Mouse (Mus musculus) intestine, embryonic 15.5 days (tissue): Measurements from ENCODE around the gene Rln3. TPM values are rescaled to one million over a fixed set of nuclear protein-coding genes. Genes with fewer than 3 reads are reported as not detected.

ENCODE experiments used
- ATAC-seq: fragments of 200-750 bp; cut with Nextera tagmentation; 2 replicates; pipeline ENCODE4 v1.8.0; 2017; ENCODE audit warnings: moderate TSS enrichment, moderate library complexity
- H3K27ac ChIP-seq: fragments of 300-500 bp; sonication (generic); 2 replicates; pipeline ENCODE4 v1.5.1; 2015; ENCODE audit warnings: mild to moderate bottlenecking, inconsistent platforms
- H3K27me3 ChIP-seq: fragments of 300-500 bp; sonication (generic); replicated peaks from 2 replicates; pipeline ENCODE4 v1.6.1; 2015; ENCODE audit warnings: inconsistent platforms
- H3K36me3 ChIP-seq: fragments of 300-500 bp; sonication (generic); 2 replicates; pipeline ENCODE4 v1.6.1; 2015; ENCODE audit warnings: inconsistent platforms
- H3K4me1 ChIP-seq: fragments of 300-500 bp; sonication (generic); replicated peaks from 2 replicates; pipeline ENCODE4 v1.6.1; 2015; ENCODE audit warnings: inconsistent platforms
- H3K4me2 ChIP-seq: fragments of 300-500 bp; sonication (generic); replicated peaks from 2 replicates; pipeline ENCODE4 v1.6.1; 2015; ENCODE audit warnings: mild to moderate bottlenecking, inconsistent platforms
- H3K4me3 ChIP-seq: fragments of 300-500 bp; sonication (generic); replicated peaks from 2 replicates; pipeline ENCODE4 v1.5.1; 2015; ENCODE audit warnings: inconsistent platforms
- H3K9ac ChIP-seq: fragments of 300-500 bp; sonication (generic); 2 replicates; pipeline ENCODE4 v1.6.1; 2015; ENCODE audit warnings: inconsistent platforms
- H3K9me3 ChIP-seq: fragments of 300-500 bp; sonication (generic); 2 replicates; pipeline ENCODE4 v1.6.1; 2016; ENCODE audit warnings: inconsistent platforms
- WGBS: fragments of 180-500 bp; shearing (Covaris S2); methylation state at CpG from one replicate; pipeline ENCODE4 v1.1.7; 2015; 5-methylcytosine and 5-hydroxymethylcytosine counted together
- polyA plus RNA-seq: library from polyadenylated mRNA; unstranded; fragments of >200 nt; fragmentation: Nextera tagmentation; extraction: Ambion mirVana; gene quantifications from 2 replicates; pipeline ENCODE4 v1.2.1, GENCODE M21; 2015

Rln3 gene
- polyA plus RNA-seq: 0.28 and 0.31 TPM in 2 replicates

DNA sequence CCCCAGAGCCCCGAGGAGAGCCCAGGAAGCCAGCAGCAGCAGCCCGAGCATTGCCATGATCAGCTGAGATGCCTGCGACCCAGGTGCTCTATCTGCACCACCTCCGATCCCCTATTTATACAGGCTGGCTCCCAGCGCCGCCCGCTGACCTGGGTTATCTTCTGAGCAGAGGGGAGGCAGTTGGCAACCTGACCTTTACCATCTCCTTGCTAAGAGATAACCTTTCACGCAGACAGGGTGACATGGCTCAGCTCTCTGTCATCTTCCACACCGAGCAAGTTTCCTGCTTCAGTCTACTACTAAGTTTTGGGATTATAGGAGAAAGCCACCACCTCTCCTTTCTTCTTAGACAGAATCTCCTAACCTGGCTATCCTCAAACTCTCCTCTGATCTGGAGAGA is at the start of gene Rln3:
Rln3 (minus strand) TSS at position 101 of the 400 bp plus-strand sequence.
- Histone ChIP-seq H3K27me3 (peaks cover 38% of the 10 kb centered on the region), H3K9me3 (no peaks in the 10 kb centered on the region), H3K4me1 (peaks cover 9% of the 10 kb centered on the region; the same call in 1 of the 2 replicates), H3K27ac (no peak within 1 kb of the TSS), H3K4me3 (no peak within 1 kb of the TSS; the same call in 1 of the 2 replicates), H3K9ac (no peak within 1 kb of the TSS), H3K4me2 (peak within 1 kb of the TSS; percentile 44), H3K36me3 (no peaks in the 10 kb centered on the region)
- WGBS: 8% methylated on average over 9 of the region's 9 CpGs
- ATAC-seq: no peak

DNA sequence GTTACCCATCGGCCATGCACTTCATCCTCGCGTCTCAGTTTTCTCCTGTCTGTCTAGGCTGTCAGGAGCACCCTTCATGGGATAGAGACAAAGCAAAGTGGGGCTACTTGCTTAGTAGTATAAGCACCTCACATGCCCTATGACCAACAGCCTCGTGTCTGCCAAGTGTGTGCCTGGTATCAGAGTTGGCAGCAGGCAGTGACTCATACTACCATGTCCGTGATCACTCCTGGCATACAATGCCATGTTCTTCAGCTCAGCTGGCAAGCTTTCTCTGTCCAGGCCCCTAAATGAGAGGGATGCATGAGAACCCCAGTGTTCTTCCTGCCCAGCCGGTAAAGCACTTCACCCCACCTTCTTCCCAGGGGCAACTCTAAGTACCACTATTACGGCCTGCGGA is 45.8 kb upstream of the Rln3 start:
- Histone ChIP-seq H3K27me3 (no peaks in the 10 kb centered on the region), H3K9ac (no peak overlapping the region), H3K4me2 (no peak overlapping the region), H3K9me3 (no peaks in the 10 kb centered on the region), H3K27ac (no peak overlapping the region), H3K36me3 (peaks cover 41% of the 10 kb centered on the region), H3K4me1 (no peaks in the 10 kb centered on the region), H3K4me3 (no peak overlapping the region)
- WGBS: 89% methylated on average over 8 of the region's 8 CpGs
- ATAC-seq: no peak

DNA sequence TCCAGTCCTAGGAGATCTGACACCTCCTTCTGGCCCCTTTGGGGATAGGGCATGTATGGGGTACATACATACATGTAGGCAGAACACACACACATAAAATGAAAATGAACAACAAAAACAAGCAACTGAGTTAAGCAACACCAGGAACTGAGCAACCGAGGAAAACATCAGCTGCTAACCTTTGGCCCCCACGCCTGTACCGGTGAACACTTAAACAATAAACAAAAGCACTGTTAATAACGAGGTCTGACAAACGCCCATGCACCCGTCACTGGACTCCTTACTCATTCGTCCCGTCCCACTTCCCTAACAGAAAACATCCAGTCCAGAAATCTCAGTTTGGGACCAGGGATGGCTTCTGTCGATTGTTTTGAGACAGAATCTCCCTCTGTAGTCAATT is 44.5 kb upstream of the Rln3 start:
- Histone ChIP-seq H3K4me3 (no peak overlapping the region), H3K4me1 (0 out of 2 replicates have a peak, but pooled peaks cover 3% of the 10 kb centered on the region), H3K9me3 (no peaks in the 10 kb centered on the region), H3K27me3 (no peaks in the 10 kb centered on the region), H3K9ac (no peak overlapping the region), H3K27ac (no peak overlapping the region), H3K4me2 (no peak overlapping the region), H3K36me3 (peaks cover 37% of the 10 kb centered on the region)
- no peak for ATAC-seq
- WGBS: 76% methylated on average over 9 of the region's 9 CpGs

DNA sequence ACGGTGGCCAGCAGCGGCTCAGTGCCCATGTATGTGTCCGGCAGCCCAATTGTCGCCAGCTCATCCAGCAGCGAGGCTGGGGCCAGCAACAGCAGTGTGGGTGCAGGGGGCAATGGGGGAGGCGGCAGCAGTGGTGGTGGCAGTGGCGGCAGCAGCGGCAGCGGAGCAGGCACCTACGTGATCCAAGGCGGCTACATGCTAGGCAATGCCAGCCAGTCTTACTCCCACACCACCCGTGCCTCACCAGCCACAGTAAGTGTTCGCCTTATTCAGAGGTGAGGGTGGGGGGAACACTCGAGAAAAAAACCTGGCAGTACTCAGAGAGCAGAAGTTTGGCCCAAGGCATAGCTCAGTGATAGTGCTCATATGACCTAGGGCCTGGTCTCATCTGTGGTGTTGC is 43.0 kb upstream of the Rln3 start:
- Histone ChIP-seq H3K27ac (no peak overlapping the region), H3K9ac (no peak overlapping the region), H3K4me2 (no peak overlapping the region), H3K36me3 (peaks cover 28% of the 10 kb centered on the region), H3K27me3 (no peaks in the 10 kb centered on the region), H3K9me3 (no peaks in the 10 kb centered on the region), H3K4me3 (no peak overlapping the region), H3K4me1 (0 out of 2 replicates have a peak, but pooled peaks cover 3% of the 10 kb centered on the region)
- 95% methylated on average over 14 of the region's 14 CpGs for WGBS
- no peak for ATAC-seq

DNA sequence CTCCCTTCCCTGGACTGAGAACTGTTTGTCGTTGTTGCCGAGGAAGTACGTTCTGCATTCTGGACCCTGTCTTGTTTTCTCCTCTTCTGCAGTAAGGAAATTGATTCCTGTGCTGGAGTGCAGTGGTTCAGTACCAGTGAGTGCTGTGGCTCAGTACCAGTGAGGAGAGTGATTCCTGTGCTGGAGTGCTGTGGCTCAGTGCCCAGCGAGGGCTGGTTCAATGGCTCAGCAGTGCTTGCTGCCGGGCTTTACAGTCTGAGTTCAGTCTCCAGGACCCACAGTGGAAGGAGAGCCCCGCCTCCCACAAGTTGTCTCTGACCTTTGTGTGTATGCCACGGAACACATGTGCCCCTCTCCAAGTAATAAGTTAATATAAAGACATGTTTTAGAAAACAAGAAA is 42.4 kb upstream of the Rln3 start:
- ATAC-seq: no peak
- Histone ChIP-seq H3K27ac (no peak overlapping the region), H3K9me3 (no peaks in the 10 kb centered on the region), H3K27me3 (no peaks in the 10 kb centered on the region), H3K4me3 (no peak overlapping the region), H3K4me1 (0 out of 2 replicates have a peak, but pooled peaks cover 3% of the 10 kb centered on the region), H3K9ac (no peak overlapping the region), H3K4me2 (no peak overlapping the region), H3K36me3 (peaks cover 28% of the 10 kb centered on the region)
- 90% methylated on average over 7 of the region's 7 CpGs for WGBS

DNA sequence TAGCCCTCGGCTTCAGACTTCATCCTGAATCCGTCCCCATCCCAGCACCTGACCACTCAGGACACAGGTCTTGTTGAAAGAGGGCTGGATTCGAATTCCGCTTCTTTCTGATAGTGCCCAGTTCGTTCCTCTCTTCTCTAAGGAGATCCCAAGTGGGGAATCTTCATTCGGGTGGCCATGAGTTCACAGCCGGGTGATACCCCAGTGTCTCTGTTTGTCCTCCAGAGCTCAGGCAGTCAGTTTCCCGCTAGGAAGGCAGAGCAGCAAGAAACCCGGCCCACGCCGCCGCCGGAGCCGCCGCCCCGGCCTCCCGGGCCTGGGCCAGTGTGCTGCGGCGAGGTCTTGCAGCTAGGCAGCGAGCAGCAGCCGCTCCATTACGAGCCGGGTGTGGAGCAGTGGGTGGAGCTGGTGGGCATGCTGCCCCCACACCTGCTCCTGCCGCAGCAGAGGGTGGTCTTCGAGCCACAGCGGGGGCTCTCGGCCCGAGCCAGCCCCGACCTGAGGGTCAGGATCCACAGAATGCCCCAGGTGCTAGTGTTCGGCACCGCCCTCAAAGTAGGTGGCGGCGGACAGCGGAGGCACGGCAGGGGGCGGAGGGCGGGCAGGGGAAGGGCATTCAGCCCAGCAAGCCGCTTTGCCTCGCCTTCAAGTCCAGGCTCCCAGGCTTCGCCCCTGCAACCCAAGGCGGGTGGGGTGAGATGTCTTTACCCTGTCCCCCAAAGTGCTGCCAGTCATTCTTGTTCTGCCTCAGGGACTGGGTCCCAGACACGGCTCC is 39.7 kb upstream of the Rln3 start:
- Histone ChIP-seq H3K9ac (no peak overlapping the region), H3K27ac (no peak overlapping the region), H3K4me3 (no peak overlapping the region), H3K27me3 (no peaks in the 10 kb centered on the region), H3K9me3 (no peaks in the 10 kb centered on the region), H3K4me1 (0 out of 2 replicates have a peak, but pooled peaks cover 3% of the 10 kb centered on the region), H3K4me2 (peak overlapping the region; percentile 26; the same call in 1 of the 2 replicates), H3K36me3 (peaks cover 39% of the 10 kb centered on the region)
- WGBS: 51% methylated on average over 42 of the region's 42 CpGs
- peak; percentile 52 for ATAC-seq

DNA sequence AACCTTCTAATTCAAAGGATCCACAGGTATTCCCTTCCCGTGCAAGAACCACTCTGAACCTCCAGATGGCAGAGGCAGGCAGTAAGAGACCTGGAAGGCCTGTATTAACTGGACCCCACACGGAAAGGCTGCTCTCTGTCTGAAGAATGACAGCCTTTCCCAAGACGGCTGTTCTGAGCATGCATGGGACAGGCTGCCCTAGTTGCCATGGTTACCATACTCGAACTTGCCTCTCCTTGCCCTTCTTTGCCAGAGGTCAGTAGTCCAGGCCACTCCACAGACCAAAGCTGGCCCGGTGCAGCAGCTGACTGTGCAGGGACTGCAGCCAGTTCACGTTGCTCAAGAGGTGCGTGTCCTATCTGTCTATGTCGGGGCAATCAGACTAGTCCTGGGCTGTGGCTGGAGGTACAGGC is 39.0 kb upstream of the Rln3 start:
- WGBS: 34% methylated on average over 8 of the region's 8 CpGs
- no peak overlapping the region for H3K9ac ChIP-seq

DNA sequence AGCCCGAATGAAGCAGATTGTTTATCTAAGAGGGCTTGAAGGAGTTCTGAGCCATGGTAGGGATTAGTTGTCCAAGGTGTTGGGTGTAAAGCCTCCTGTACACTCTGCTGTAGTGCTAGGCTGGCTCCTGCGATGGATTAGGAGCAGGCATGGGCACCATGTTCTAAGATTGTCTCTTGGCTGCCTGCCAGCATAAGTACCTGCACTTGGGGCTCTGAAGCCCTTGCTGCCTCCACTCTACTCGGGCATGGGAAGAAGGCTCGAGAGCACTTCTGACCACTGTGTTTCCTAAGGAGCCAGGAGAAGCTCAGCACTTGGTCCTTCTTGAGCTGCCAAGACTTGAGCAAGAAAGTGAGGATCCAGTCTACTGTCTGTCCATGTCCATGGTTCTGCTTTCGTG is 34.4 kb upstream of the Rln3 start:
- ATAC-seq: no peak
- no peak overlapping the region for H3K4me2 ChIP-seq

More for the DNA sequence above, 39.0 kb upstream of the Rln3 start:
- H3K9me3 ChIP-seq: no peaks in the 10 kb centered on the region
- H3K27me3 ChIP-seq: no peaks in the 10 kb centered on the region
- ATAC-seq: peak; percentile 35; the same call in 1 of the 2 replicates
- H3K36me3 ChIP-seq: peaks cover 37% of the 10 kb centered on the region
- no peak overlapping the region for H3K4me3 ChIP-seq
- H3K4me2 ChIP-seq: no peak overlapping the region
- 0 out of 2 replicates have a peak, but pooled peaks cover 3% of the 10 kb centered on the region for H3K4me1 ChIP-seq
- no peak overlapping the region for H3K27ac ChIP-seq

DNA sequence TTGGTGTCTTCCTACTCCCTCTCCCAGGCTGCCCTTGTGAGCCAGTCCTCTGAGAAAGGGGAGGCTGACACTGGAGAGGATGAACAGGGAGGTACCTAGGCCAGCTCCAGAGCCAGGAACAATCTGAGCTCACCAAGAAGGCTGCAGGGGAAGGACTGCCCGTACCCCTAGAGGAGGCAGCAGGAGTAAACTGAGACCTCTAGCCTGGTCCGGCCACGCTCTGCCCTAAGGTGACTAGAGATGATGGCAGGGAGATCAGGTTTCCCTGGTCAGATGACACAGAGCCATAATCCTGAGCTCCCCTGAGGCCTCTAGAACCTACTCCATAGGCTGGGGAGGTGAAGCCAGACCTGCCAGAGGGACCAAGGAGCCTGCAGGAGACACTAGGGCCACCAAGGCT is 32.0 kb upstream of the Rln3 start:
- ATAC-seq: no peak
- 89% methylated on average over 3 of the region's 3 CpGs for WGBS

More for the DNA sequence above, 34.4 kb upstream of the Rln3 start:
- Histone ChIP-seq H3K9me3 (no peaks in the 10 kb centered on the region), H3K27ac (no peak overlapping the region), H3K36me3 (peaks cover 30% of the 10 kb centered on the region; the same call in 1 of the 2 replicates), H3K27me3 (no peaks in the 10 kb centered on the region), H3K9ac (no peak overlapping the region), H3K4me3 (no peak overlapping the region), H3K4me1 (no peaks in the 10 kb centered on the region)
- 71% methylated on average over 5 of the region's 5 CpGs for WGBS

DNA sequence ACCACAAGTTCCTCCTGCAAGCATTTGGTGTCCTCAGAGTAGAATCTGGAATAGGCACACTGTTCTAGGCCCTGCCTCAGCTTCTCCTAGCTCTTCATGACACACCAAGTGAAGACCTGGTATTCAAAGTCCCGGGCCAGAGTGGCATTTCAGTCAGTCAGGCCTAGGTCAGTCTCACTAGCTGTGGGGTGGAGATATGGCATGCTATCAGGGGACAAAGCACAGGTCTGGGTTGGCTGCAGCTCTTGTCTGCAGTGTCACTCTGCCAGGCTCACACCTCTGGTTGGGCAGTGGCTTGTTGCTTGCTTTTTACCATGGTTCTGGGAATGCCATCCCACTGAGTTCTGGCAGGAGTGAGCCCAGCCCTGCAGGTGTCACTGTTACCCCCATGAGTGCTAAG is 31.6 kb upstream of the Rln3 start:
- Histone ChIP-seq H3K4me1 (peaks cover 8% of the 10 kb centered on the region), H3K9me3 (no peaks in the 10 kb centered on the region), H3K27me3 (no peaks in the 10 kb centered on the region), H3K4me3 (no peak overlapping the region), H3K27ac (no peak overlapping the region), H3K4me2 (no peak overlapping the region), H3K36me3 (peaks cover 18% of the 10 kb centered on the region; the same call in 1 of the 2 replicates), H3K9ac (no peak overlapping the region)
- WGBS: 85% methylated on average over 1 of the region's 1 CpGs
- no peak for ATAC-seq

More for the DNA sequence above, 32.0 kb upstream of the Rln3 start:
- H3K36me3 ChIP-seq: peaks cover 19% of the 10 kb centered on the region; the same call in 1 of the 2 replicates
- no peaks in the 10 kb centered on the region for H3K27me3 ChIP-seq
- H3K27ac ChIP-seq: no peak overlapping the region
- no peak overlapping the region for H3K9ac ChIP-seq
- H3K4me1 ChIP-seq: peaks cover 6% of the 10 kb centered on the region
- H3K9me3 ChIP-seq: no peaks in the 10 kb centered on the region
- H3K4me2 ChIP-seq: no peak overlapping the region
- H3K4me3 ChIP-seq: no peak overlapping the region

DNA sequence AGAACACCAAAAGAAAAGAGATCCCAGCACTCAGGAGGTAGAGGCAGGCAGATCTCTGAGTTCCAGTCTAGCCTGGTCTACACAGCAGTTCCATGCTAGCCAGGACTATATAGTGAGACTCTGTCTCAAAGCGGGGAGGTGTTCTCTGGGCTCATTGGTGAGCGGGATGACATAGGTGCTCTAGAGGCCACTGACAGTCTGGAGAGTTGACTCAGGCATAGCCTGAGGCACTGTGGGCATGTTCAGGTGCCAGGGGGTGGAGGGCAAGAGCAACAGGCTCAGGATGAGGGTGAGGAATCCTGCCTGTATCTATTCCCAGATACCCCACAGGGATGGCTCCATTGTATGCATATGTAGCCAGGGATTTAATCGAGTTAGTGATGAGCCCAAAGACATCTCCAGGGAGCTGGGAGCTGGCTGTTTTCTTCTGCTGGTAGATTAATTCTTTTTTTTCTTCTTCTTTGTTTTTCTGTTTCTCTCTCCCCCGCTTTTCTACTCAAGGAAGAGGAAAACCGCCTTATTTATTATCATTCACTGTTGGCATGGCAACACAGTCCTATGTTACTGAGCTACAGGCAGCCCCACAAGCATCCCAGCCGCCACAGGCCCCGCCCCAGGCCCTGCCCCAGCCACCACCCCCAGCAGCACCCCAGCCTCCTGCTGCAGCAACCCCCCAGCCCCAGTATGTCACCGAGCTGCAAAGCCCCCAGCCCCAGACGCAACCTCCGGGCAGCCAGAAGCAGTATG is 28.6 kb upstream of the Rln3 start:
- WGBS: 55% methylated on average over 10 of the region's 10 CpGs
- Histone ChIP-seq H3K9ac (no peak overlapping the region), H3K4me2 (no peak overlapping the region), H3K4me3 (no peak overlapping the region), H3K27me3 (no peaks in the 10 kb centered on the region), H3K9me3 (no peaks in the 10 kb centered on the region), H3K4me1 (peaks cover 25% of the 10 kb centered on the region), H3K36me3 (0 out of 2 replicates have a peak, but pooled peaks cover 5% of the 10 kb centered on the region), H3K27ac (no peak overlapping the region)
- no peak for ATAC-seq

DNA sequence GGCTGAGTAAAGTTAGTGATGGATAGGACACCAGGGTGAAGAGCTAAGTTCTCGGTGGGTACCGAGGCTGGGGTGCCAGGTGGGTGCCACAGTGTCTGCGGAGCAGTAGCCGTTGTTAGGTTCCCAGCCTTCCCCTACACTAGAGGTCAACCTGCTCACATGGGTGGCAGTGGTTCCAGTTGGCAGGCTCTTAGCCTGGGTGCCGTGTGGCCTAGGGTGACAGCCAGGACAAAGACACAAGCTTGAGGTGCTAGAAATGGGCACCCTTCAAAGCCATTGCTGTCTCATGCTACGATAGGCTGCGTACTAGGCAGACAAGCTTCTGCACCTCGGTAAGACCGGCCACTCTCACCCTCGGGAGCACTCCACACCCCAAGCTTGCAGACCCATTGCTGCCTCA is 27.5 kb upstream of the Rln3 start:
- ATAC-seq: no peak
- no peak overlapping the region for H3K9ac ChIP-seq
- no peaks in the 10 kb centered on the region for H3K27me3 ChIP-seq
- H3K9me3 ChIP-seq: no peaks in the 10 kb centered on the region
- no peak overlapping the region for H3K27ac ChIP-seq
- 0 out of 2 replicates have a peak, but pooled peaks cover 5% of the 10 kb centered on the region for H3K36me3 ChIP-seq
- H3K4me2 ChIP-seq: no peak overlapping the region
- WGBS: 89% methylated on average over 10 of the region's 10 CpGs
- no peak overlapping the region for H3K4me3 ChIP-seq
- H3K4me1 ChIP-seq: peaks cover 35% of the 10 kb centered on the region
